Mouse (Mus musculus): Measurements from ENCODE around the gene Gm9844.
"Not testable (repeated sequence)": the region's sequence is repeated elsewhere in the genome, so short reads cannot be mapped to it uniquely, and the experiment has no call there.

Gene Gm9844

GRCm38 (mm10) chr7:24861913-24862312 is at the start of gene Gm9844:
Gm9844 (plus strand) TSS chr7:24862213.
- no peak for TF ChIP-seq CTCF (conservative IDR thresholded peaks at IDR 0.05; ENCODE audit: low read length)
- no peak for TF ChIP-seq POU5F1 (IDR thresholded peaks at IDR 0.05; ENCODE audit: borderline replicate concordance, low read length)
- no peak for TF ChIP-seq NANOG (IDR thresholded peaks at IDR 0.05; ENCODE audit: borderline replicate concordance, low read length)

GRCm38 (mm10) chr7:24817502-24817901 is 44.5 kb upstream of the Gm9844 start:
- Histone ChIP-seq H3K27me3 (ENCODE audit: insufficient read depth, low read length) (0 out of 2 replicates have a peak, but pooled peaks cover 2% of the 10 kb centered on the region), H3K36me3 (ENCODE audit: insufficient read depth, low read length) (no peaks in the 10 kb centered on the region), H3K4me1 (replicated peaks; ENCODE audit: low read depth, low read length) (peaks cover 21% of the 10 kb centered on the region), H3K4me3 (replicated peaks; ENCODE audit: low read length) (0 out of 2 replicates have a peak overlapping the region, but pooled peaks have one; percentile 0), H3K9me3 (ENCODE audit: low read length) (no peaks in the 10 kb centered on the region)
- TF ChIP-seq CTCF (conservative IDR thresholded peaks at IDR 0.05; ENCODE audit: low read length) (peak; percentile 85), NANOG (IDR thresholded peaks at IDR 0.05; ENCODE audit: borderline replicate concordance, low read length) (no peak)

More at GRCm38 (mm10) chr7:24861913-24862312, at the start of gene Gm9844:
- no peaks in the 10 kb centered on the region for H3K36me3 ChIP-seq (ENCODE audit: insufficient read depth, low read length)
- H3K4me3 ChIP-seq (replicated peaks; ENCODE audit: low read length), result no peak within 1 kb of the TSS
- peaks cover 30% of the 10 kb centered on the region for H3K27me3 ChIP-seq (ENCODE audit: insufficient read depth, low read length)
- no peaks in the 10 kb centered on the region for H3K9me3 ChIP-seq (ENCODE audit: low read length)
- H3K4me1 ChIP-seq (replicated peaks; ENCODE audit: low read depth, low read length), result peaks cover 21% of the 10 kb centered on the region

- no peaks in the 10 kb centered on the region; the same call in 1 of the 2 replicates for H3K4me1 ChIP-seq (replicated peaks; ENCODE audit: low read depth, low read length)
- TF ChIP-seq NANOG (IDR thresholded peaks at IDR 0.05; ENCODE audit: borderline replicate concordance, low read length), result no peak
- H3K36me3 ChIP-seq (ENCODE audit: insufficient read depth, low read length), result no peaks in the 10 kb centered on the region
- H3K9me3 ChIP-seq (ENCODE audit: low read length), result no peaks in the 10 kb centered on the region
- no peak overlapping the region for H3K4me3 ChIP-seq (replicated peaks; ENCODE audit: low read length)
- H3K27me3 ChIP-seq (ENCODE audit: insufficient read depth, low read length), result no peaks in the 10 kb centered on the region
Measured at GRCm38 (mm10) chr7:24824452-24824851, 37.6 kb upstream of the Gm9844 start.

- TF ChIP-seq POU5F1 (IDR thresholded peaks at IDR 0.05; ENCODE audit: borderline replicate concordance, low read length), result no peak
- TF ChIP-seq CTCF (conservative IDR thresholded peaks at IDR 0.05; ENCODE audit: low read length), result no peak
- TF ChIP-seq NANOG (IDR thresholded peaks at IDR 0.05; ENCODE audit: borderline replicate concordance, low read length), result no peak
- Histone ChIP-seq H3K4me1 (replicated peaks; ENCODE audit: low read depth, low read length) (no peaks in the 10 kb centered on the region), H3K27me3 (ENCODE audit: insufficient read depth, low read length) (0 out of 2 replicates have a peak, but pooled peaks cover 4% of the 10 kb centered on the region), H3K36me3 (ENCODE audit: insufficient read depth, low read length) (no peaks in the 10 kb centered on the region), H3K4me3 (replicated peaks; ENCODE audit: low read length) (no peak overlapping the region), H3K9me3 (ENCODE audit: low read length) (peaks cover 7% of the 10 kb centered on the region; the same call in 1 of the 2 replicates)
Measured at GRCm38 (mm10) chr7:24827181-24827580, 34.8 kb upstream of the Gm9844 start.

- not testable (repeated sequence) for H3K4me3 ChIP-seq (replicated peaks; ENCODE audit: low read length); H3K27me3 ChIP-seq (ENCODE audit: insufficient read depth, low read length); H3K9me3 ChIP-seq (ENCODE audit: low read length); H3K36me3 ChIP-seq (ENCODE audit: insufficient read depth, low read length)
- peaks cover 40% of the 10 kb centered on the region for H3K4me1 ChIP-seq (replicated peaks; ENCODE audit: low read depth, low read length)
Measured at GRCm38 (mm10) chr7:24838732-24839409, 23.1 kb upstream of the Gm9844 start.

GRCm38 (mm10) chr7:24839410-24839808 is 22.6 kb upstream of the Gm9844 start:
- H3K4me3 ChIP-seq (replicated peaks; ENCODE audit: low read length), result no peak overlapping the region
- no peak for TF ChIP-seq CTCF (conservative IDR thresholded peaks at IDR 0.05; ENCODE audit: low read length)
- no peak for TF ChIP-seq NANOG (IDR thresholded peaks at IDR 0.05; ENCODE audit: borderline replicate concordance, low read length)
- no peak for TF ChIP-seq POU5F1 (IDR thresholded peaks at IDR 0.05; ENCODE audit: borderline replicate concordance, low read length)
- H3K27me3 ChIP-seq (ENCODE audit: insufficient read depth, low read length), result peaks cover 10% of the 10 kb centered on the region; the same call in 1 of the 2 replicates
- peaks cover 40% of the 10 kb centered on the region for H3K4me1 ChIP-seq (replicated peaks; ENCODE audit: low read depth, low read length)
- H3K36me3 ChIP-seq (ENCODE audit: insufficient read depth, low read length), result no peaks in the 10 kb centered on the region
- no peaks in the 10 kb centered on the region for H3K9me3 ChIP-seq (ENCODE audit: low read length)

GRCm38 (mm10) chr7:24840331-24840730 is 21.7 kb upstream of the Gm9844 start:
- Histone ChIP-seq H3K27me3 (ENCODE audit: insufficient read depth, low read length) (peaks cover 10% of the 10 kb centered on the region; the same call in 1 of the 2 replicates), H3K9me3 (ENCODE audit: low read length) (no peaks in the 10 kb centered on the region), H3K4me1 (replicated peaks; ENCODE audit: low read depth, low read length) (peaks cover 43% of the 10 kb centered on the region), H3K4me3 (replicated peaks; ENCODE audit: low read length) (no peak overlapping the region), H3K36me3 (ENCODE audit: insufficient read depth, low read length) (no peaks in the 10 kb centered on the region)
- TF ChIP-seq NANOG (IDR thresholded peaks at IDR 0.05; ENCODE audit: borderline replicate concordance, low read length), result no peak
- no peak for TF ChIP-seq CTCF (conservative IDR thresholded peaks at IDR 0.05; ENCODE audit: low read length)
- TF ChIP-seq POU5F1 (IDR thresholded peaks at IDR 0.05; ENCODE audit: borderline replicate concordance, low read length), result no peak

- Histone ChIP-seq H3K27me3 (ENCODE audit: insufficient read depth, low read length) (peaks cover 10% of the 10 kb centered on the region; the same call in 1 of the 2 replicates), H3K9me3 (ENCODE audit: low read length) (no peaks in the 10 kb centered on the region), H3K36me3 (ENCODE audit: insufficient read depth, low read length) (no peaks in the 10 kb centered on the region), H3K4me3 (replicated peaks; ENCODE audit: low read length) (no peak overlapping the region), H3K4me1 (replicated peaks; ENCODE audit: low read depth, low read length) (peaks cover 48% of the 10 kb centered on the region)
- TF ChIP-seq POU5F1 (IDR thresholded peaks at IDR 0.05; ENCODE audit: borderline replicate concordance, low read length) (no peak), CTCF (conservative IDR thresholded peaks at IDR 0.05; ENCODE audit: low read length) (no peak), NANOG (IDR thresholded peaks at IDR 0.05; ENCODE audit: borderline replicate concordance, low read length) (no peak)
Measured at GRCm38 (mm10) chr7:24841009-24841408, 21.0 kb upstream of the Gm9844 start.

GRCm38 (mm10) chr7:24844144-24844543 is 17.9 kb upstream of the Gm9844 start:
- 0 out of 2 replicates have a peak, but pooled peaks cover 3% of the 10 kb centered on the region for H3K36me3 ChIP-seq (ENCODE audit: insufficient read depth, low read length)
- TF ChIP-seq CTCF (conservative IDR thresholded peaks at IDR 0.05; ENCODE audit: low read length) (no peak), POU5F1 (IDR thresholded peaks at IDR 0.05; ENCODE audit: borderline replicate concordance, low read length) (no peak), NANOG (IDR thresholded peaks at IDR 0.05; ENCODE audit: borderline replicate concordance, low read length) (no peak)
- no peaks in the 10 kb centered on the region for H3K9me3 ChIP-seq (ENCODE audit: low read length)
- no peaks in the 10 kb centered on the region for H3K27me3 ChIP-seq (ENCODE audit: insufficient read depth, low read length)
- H3K4me3 ChIP-seq (replicated peaks; ENCODE audit: low read length), result no peak overlapping the region
- peaks cover 57% of the 10 kb centered on the region for H3K4me1 ChIP-seq (replicated peaks; ENCODE audit: low read depth, low read length)

Measured in E14TG2a.4 (cell line).